Mouse (Mus musculus) bone marrow macrophage, adult 2 months (primary cell): Measurements from ENCODE around the gene Tmem175. TPM values are rescaled to one million over a fixed set of nuclear protein-coding genes. Genes with fewer than 3 reads are reported as not detected.
A peak's percentile ranks its signal among the peaks of the same experiment; 100 is the strongest.

Experiments
- H3K27ac ChIP-seq: 2 replicates; pipeline ENCODE4 v1.5.1; 2012; ENCODE audit warnings: low read depth, low read length; ENCODE audit not compliant: insufficient read depth
- H3K4me1 ChIP-seq: 2 replicates; pipeline ENCODE4 v1.6.1; 2012; ENCODE audit warnings: low read length; ENCODE audit not compliant: control insufficient read depth, insufficient read depth
- H3K4me3 ChIP-seq: 2 replicates; pipeline ENCODE4 v1.5.1; 2012; ENCODE audit warnings: mild to moderate bottlenecking, low read length, moderate library complexity; ENCODE audit not compliant: insufficient read depth
- CTCF ChIP-seq: IDR thresholded peaks from 2 replicates; pipeline ENCODE4 v1.5.1; 2012; ENCODE audit warnings: low read depth, mild to moderate bottlenecking, low read length, moderate library complexity
- POLR2A ChIP-seq: IDR thresholded peaks from 2 replicates; pipeline ENCODE4 v1.6.1; 2012; ENCODE audit warnings: mild to moderate bottlenecking, low read depth, low read length, borderline replicate concordance
- polyA plus RNA-seq: library from polyadenylated mRNA; stranded (reverse); fragments of >200 nt; gene quantifications from 2 replicates; pipeline ENCODE4 v1.2.4, GENCODE M21; 2012; ENCODE audit not compliant: missing spikeins, insufficient read depth, insufficient read length

Tmem175 gene
- polyA plus RNA-seq, 1 experiment: 40.7 TPM

- TF ChIP-seq POLR2A (no peak), CTCF (no peak)
- no peak overlapping the region for H3K27ac ChIP-seq
- peak overlapping the region; percentile 75 for H3K4me3 ChIP-seq
- H3K4me1 ChIP-seq: peaks cover 5% of the 10 kb centered on the region; the same call in 1 of the 2 replicates
These were observed 65.0 kb downstream of the Tmem175 start for GRCm38 (mm10) chr5:108694352-108695261.

GRCm38 (mm10) chr5:108695861-108696260 is 66.3 kb downstream of the Tmem175 start:
- H3K27ac ChIP-seq: no peak overlapping the region
- peaks cover 5% of the 10 kb centered on the region; the same call in 1 of the 2 replicates for H3K4me1 ChIP-seq
- TF ChIP-seq CTCF (no peak), POLR2A (no peak)
- no peak overlapping the region for H3K4me3 ChIP-seq

DNA sequence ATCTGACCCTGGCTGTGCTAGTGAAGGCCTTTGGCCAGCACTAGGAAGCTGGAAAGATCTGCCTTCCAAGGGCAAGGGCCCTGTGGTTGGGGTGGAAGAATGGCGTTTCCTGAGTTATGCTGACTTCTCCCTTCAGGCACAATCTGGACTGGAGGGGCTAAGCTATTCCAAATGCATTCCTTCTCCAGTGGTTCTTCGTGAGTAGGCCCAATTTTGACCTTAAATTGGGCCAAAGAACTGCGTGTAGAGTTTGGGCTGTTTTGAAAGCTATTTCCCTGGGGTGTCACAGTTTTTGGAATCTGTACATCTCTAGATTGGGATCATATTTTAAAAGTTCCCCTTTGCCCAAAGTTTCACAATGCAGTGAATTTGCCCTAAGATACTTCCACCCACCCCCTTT is 67.0 kb downstream of the Tmem175 start:
- TF ChIP-seq CTCF: no peak
- TF ChIP-seq POLR2A: no peak
- Histone ChIP-seq H3K4me1 (peaks cover 5% of the 10 kb centered on the region; the same call in 1 of the 2 replicates), H3K4me3 (no peak overlapping the region), H3K27ac (no peak overlapping the region)

DNA sequence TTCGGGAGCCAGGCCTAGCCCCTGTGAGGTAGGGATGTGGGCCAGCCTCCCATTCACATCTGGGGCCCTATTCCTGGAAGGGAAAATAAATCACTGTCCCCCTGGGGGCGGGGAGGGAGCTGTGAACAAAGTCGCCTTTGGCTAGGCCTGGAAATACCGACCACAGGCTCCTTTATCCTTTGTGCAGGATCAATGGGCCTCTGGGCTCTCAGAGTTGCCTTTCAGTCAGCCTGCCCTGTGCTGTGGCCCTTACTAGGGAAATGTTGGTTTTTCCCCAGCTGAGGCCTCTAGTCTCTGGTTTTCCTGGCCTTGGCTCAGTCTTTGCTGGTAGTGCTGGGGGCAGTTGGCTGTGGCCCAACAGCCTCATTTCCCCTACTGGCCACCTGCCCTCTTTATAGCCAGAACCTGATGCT is 67.8 kb downstream of the Tmem175 start:
- no peak overlapping the region for H3K4me3 ChIP-seq
- no peak overlapping the region for H3K27ac ChIP-seq
- no peak for TF ChIP-seq CTCF
- peaks cover 5% of the 10 kb centered on the region; the same call in 1 of the 2 replicates for H3K4me1 ChIP-seq

Other genes starting within 250 kb of the Tmem175 start
- not detected in 2 replicates for gene Pde6b, start 241.4 kb upstream of the Tmem175 start, polyA plus RNA-seq
- 222 and 238 TPM in 2 replicates for gene Atp5k, start 195.3 kb upstream of the Tmem175 start, polyA plus RNA-seq
- 8.7 and 9.8 TPM in 2 replicates for gene Mfsd7a, start 180.9 kb upstream of the Tmem175 start, polyA plus RNA-seq
- gene Pcgf3, start 168.5 kb upstream of the Tmem175 start, polyA plus RNA-seq: 16.9 and 23.9 TPM in 2 replicates
- not detected in 2 replicates for gene Cplx1, start 79.7 kb upstream of the Tmem175 start, polyA plus RNA-seq
- 105 TPM in 2 replicates for gene Gak, start within 50 bp of the Tmem175 start, polyA plus RNA-seq
- 62.6 and 73.7 TPM in 2 replicates for gene Idua, start 30.6 kb downstream of the Tmem175 start, polyA plus RNA-seq
- gene Dgkq, start 39.9 kb downstream of the Tmem175 start, polyA plus RNA-seq: 15.2 and 15.7 TPM in 2 replicates
- not detected in 2 replicates for gene Slc26a1, start 45.8 kb downstream of the Tmem175 start, polyA plus RNA-seq
- gene Fgfrl1, start 62.6 kb downstream of the Tmem175 start, polyA plus RNA-seq: 1.5 and 2.4 TPM in 2 replicates
- gene Rnf212, start 145.2 kb downstream of the Tmem175 start, polyA plus RNA-seq: 0.66 TPM in 1 of 2 replicates, not detected in the other
- gene Tmed11, start 165.6 kb downstream of the Tmem175 start, polyA plus RNA-seq: not detected in 2 replicates
- not detected in 2 replicates for gene Vmn2r8, start 179.1 kb downstream of the Tmem175 start, polyA plus RNA-seq
- not detected in 2 replicates for gene Vmn2r9, start 222.8 kb downstream of the Tmem175 start, polyA plus RNA-seq